Mouse (Mus musculus): ENCODE results near the gene Spats1.

- no peak for TF ChIP-seq EP300 (IDR thresholded peaks at IDR 0.05; ENCODE audit: low read depth)
- no peak for TF ChIP-seq CTCF (IDR thresholded peaks at IDR 0.05; ENCODE audit: low read depth)
Observed at GRCm38 (mm10) chr17:45515806-45516205, 40.6 kb upstream of the Spats1 start.
